Mouse (Mus musculus) frontal cortex, postnatal 25 days (tissue): ENCODE results near the gene Bcl2l1.

Source experiments
- DNase-seq, 2 experiments: peaks; one replicate each; pipeline ENCODE4 v3.0.0; 2022; ENCODE audit warnings: low spot score in 2 of 2

Bcl2l1 gene

DNA sequence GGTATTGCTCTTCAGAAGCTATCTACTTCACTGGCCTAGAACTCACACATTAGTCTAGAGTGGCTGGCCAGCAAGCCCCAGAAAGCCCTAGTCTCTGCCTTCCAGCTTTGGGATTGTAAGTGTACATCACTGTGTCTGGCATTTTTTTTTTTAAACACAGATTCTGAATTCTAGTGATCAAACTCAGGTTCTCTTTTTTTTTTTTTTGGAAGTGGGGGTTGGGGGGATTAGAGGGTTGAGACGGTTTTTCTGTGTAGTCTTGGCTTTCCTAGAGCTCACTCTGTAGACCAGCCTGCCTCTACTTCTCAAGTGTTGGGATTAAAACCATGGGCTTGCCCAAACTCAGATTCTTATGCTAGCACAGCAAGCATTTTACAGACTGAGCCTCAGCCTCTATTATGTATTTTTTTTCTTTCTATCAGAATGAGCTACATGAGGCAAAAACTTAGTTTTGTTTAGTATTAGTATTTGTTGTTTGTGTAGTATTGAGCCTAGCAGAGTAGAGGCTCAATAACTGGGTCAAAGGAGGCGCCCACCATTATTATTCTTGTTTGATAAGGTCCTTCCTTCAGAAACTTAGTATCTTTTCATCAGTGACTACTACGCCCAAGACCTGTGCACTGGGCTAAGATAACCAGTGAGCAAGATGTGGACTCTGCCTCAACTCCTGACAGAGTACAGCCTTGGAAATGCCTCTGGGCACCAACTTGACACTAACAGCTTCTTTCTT is 6.9 kb downstream of the Bcl2l1 start:
- no peak for DNase-seq

DNA sequence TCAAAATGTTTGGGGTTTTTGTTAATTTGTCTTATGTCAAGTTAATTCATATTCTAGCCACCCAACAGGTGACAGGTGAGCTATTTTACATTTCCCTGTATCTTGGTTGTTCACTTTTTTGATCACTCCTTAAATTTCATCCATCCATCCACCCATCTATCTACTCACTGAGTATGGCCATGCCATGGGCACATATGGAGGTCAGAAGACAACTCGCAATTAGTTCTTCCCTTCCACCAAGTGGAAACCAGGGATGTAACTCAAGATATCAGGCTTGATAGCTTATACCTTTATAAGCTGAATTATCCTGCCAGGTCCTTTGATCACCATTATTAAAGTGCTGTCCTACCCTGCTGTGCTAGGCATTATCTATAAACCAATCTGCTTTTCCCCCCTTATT is 7.8 kb downstream of the Bcl2l1 start:
- no peak for DNase-seq

DNA sequence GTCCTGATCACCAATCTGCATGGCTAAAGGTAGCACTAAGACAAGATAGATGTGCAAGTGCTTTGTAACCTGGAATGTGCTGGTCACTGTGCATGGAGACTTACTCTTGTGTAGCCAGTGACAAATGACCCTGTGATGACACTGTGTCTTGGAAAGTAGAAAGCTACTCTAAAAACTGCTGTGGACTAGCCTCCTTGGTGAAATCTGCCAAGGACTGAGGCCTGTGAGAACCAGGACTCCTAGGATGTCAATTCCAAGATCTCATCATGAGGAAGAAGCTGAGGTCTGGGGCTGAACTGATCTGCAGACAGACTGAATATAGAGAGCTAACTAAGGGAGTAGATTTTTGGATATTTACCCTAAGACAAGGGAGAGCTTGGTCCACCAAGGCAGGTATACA is 10.0 kb downstream of the Bcl2l1 start:
- no peak for DNase-seq

DNA sequence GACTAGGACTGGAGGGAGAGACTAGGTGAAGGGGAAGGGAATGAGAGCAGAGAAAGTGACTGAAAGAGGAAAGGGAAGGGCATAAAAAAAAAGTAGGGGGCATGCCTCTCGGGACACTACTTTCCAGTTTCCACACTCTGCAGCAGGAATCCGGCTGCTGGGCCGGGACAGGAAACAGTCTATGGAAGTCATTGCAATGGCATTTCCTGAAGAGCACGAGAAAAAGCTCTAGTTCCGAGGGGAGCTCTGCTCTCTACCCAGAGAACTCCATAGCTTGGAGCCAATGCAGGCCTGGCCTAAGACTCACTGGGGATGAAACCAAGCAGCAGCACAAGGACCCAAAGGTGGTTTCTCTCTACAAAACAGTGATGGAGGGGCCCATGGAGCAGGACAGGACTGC is 10.5 kb downstream of the Bcl2l1 start:
- no peak for DNase-seq

DNA sequence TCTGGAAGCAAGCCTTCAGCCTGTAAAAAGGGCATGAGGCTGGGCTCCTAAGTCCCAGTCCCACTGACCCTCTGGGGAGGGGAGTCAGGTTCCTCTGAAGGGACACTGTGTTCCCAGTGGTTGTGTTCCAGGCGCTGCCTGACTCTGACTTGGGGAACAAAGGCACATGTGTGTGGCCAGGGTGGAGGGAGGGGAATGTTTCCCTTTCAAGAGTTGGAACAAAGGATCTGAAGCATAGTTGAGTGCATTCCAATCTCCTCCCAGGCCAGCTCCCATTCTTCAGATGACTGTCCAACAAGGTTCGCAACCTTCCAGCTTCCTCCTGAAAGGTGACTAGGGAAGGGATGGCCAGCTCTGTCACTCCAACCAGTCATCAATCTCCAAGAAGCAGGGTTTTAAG is 11.2 kb downstream of the Bcl2l1 start:
- no peak for DNase-seq

DNA sequence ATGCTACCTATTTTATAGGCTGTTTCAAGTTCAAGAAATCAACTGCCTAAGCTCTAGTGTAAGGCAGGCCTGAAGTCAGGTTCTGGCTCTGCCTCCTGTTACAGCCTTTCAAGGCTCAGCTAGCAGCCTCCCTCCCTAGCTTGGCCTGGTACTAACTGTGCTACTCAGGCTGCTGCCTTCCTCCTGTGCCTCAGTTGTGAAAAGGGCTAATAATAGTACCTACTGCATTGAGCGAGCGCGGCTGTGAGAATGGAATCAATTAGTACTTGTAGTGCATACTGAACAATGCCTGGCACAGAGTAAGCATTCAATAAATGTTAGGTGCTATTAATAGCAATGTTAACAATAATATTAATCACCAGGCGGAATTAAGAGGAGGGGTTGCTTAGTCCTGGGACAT is 11.6 kb downstream of the Bcl2l1 start:
- DNase-seq = no peak

DNA sequence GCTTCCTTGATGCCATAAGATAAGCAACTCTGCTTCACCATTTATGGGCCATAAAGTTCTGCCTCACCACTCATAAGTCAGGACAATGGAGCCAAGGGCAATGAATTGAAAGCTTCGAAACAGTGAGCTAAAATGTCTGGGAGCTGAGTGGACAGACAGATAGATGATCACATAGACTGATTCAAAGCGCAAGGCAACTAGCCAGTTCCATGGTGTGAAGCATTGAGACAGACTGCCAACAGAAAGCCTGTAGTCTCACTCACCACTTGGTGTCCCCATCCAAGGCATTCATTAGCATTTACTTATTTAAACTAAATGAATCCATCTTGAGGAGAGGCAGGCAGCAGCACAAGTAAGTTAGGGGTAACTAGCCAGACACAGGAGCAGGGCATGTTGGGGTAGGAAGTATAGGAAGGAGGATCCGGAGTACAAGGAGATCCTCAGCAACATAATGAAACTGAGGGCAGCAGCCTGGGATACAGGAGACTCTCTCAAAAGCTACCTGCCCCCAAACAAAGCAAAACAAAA is 12.4 kb downstream of the Bcl2l1 start:
- no peak for DNase-seq

DNA sequence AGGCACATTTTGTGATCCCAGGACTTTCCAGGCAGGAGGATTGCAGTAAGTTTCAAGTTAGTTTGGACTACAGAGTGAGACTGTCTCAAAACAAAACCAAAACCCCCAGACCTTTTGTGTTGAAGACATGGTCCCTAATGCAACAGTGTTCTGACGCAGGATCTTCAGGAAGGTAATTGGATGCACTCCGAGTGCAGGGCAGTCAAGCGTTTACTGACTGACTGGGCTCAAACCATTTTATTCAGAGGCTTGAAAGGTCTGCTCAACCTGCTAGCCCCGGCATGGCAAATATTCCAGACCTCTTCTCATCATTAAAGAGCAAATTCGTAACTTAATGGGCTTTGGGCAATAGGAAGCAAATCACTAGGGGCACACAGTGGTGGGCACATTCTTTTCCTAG is 12.8 kb downstream of the Bcl2l1 start:
- no peak for DNase-seq

DNA sequence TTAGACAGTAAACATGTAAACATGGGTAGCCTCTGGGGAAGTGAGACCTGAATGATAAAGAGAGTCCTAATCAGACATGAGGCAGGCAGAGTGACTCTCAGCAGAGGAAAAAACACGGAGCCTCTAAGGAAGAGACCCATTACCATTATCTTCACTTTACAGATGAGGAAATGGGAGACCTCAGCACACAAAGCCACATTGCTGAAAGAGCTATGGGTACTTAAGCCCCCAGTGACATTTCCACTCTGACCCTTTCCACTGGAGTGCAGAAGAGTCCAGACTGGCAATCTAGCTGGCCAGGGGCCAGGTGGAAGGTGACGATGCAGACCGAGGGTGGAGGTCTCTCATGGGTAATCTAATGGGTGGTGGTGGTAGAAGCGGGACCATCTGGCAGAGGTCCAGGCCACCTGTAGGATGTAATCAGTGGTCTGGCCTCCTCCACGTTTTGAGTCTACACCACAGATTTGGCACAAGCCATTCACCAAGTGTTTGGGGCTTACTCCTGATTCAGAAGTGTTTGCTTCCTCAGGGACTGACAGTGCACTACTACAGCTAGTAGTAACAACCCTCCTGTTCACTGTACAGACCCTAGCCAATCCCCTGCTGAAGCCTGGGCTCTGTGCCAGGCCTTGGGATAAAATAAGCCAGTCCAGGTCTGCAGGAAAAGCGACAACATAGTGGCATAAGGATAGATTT is 13.8 kb downstream of the Bcl2l1 start:
- DNase-seq = no peak

DNA sequence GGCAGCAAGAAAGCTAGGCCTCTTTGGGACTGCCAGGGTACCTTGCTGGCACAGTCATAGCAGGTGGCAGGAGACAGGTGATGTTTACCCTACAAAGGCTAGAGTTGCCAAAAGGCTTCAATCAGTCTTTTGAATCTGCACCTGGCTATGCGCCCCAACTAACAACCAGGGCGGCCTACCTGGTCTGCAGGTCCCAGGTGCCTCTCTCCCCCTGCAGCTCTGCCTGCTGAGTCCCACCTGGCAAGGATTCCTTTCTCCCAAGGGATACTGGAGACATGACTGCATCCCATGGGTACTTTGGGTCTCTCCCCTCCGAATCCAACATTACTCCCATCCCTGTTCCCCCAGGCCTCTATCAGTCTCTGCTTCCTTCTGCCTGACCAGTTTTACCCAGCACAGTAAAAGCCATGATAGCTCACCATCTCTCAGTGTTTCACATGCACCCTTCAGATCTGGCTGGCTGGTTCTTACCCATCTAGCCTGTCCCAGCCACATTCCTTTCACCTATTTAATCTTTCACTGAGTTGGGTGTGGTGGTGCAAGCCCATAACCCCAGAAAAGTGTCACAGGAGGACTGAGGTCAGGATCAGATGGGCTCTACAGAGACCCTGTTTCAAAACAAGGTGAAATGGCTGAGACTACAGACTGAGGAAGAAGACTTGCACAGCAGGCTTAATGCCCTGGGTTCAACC is 14.7 kb downstream of the Bcl2l1 start:
- DNase-seq = no peak

DNA sequence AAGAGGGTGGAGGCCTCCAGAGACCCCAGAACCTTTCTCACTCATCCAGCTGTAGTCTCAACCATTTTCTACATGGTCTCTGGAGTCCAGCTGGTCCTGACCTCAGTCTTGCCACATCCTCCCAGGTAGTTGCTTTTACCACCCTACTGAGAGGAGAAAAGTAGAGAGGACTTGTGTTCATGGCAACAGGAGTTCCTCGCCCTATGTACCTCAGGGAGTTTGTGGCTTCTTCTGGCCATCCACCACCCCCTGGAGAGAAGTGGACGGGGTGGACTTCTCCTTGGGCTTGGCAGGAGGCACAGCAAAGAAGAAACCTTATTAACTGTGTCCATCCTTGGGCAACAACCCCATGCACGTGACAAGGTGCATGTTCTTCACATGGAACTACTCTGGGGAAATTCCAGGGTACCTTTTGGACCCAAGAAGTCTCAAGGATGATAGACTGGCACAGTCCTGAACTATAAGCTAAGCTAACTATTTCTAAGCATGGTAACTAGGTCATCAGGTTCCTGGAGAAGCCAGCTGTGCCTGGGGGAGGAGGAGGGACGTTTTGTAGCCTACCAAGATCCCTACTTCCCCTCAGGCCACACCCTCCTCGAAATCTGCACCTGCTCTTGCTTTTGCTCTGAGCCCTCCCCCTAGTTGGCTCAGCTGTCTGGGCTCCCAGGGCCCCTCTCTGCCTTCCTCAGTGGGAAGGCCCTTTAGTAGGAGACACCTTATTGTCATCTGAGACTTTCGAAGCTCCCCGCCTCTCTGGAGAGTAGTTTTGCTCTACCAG is 15.5 kb downstream of the Bcl2l1 start:
- no peak for DNase-seq

DNA sequence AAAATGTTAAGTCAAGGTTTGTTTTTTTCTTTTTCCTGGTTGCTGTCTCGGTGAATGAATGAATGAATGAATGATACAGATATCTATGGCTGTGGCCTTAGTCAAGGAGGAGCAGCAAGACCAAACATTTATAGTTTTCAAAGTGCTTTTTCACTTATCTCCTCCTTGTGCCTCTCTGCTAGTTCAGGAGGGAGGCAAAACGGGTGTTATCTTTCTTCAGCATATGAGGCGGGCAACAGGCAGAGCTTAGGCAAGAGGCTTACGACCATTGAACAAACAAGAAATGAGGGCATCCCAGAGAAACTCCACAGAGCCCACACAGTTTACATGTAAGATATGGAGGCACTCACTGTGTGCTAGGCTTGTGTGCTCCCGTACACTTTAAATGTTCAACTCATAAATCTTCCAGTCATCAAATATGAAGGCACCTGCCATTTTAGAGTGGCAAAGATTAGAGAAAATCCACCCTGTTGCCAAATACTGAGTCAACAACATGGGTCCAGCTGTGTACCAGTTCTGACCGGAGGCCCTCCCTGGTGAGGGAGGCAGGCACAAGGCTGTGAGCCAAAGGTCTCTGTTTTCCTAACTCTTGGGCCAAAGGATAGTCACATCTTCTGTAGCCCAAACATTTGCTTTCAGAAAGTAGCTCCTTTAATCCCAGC is 17.2 kb downstream of the Bcl2l1 start:
- DNase-seq = no peak

DNA sequence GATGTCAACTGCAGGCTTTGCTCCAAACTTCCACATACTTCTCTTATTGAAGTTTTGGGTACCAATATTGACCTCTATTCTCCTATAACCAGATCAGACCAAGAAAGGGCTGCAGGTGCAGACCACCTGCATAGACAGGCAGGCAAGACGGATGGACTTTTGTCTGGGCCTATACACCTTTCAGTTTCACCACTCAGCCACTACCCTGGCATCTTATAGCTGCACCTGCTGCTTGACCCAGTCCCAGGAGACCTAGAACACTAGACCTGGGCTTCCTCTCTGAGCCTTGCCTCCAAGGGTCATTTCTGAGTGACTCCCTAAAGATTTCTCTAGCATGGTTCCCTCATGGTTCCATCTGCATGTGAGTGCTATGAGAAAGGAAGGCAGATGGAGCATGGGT is 18.3 kb downstream of the Bcl2l1 start:
- no peak for DNase-seq

DNA sequence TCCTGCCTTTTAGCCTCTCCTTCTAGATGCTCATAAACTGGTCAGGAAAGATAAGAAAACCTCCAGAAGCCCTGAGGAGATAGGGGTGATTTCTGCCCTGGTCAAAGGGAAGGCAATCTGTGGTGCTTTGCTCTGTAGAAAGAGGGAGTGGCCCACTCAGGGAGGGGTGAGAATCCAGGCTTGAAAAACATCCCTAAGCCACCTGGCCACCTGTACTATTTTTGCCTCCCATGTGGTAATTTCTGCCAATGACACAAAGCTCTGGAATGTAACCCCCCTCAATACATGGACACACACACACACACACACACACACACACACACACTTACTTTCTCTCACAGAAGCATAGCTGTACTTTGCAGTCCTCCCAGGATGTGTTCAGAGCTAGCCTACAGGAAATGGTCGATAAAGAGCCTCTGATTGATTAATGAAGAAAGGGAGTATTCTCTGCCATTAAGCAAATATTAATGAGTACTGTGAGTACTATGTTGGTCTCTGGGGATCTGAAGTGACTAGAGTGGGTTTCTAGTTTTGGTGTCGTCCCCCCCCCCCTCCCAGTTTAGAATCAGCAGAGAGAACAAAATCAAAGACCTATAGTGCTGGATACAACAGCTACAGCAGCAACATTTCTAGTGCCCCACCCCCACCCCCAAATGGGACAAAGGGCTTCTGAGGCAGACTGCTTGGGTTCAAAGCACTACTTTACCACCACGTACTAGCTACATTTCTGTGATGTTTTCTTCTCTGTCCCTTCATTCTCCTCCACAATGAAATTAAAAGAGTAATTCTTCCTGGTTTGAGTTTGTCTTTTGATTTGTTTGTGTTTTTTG is 20.0 kb downstream of the Bcl2l1 start:
- DNase-seq = no peak

DNA sequence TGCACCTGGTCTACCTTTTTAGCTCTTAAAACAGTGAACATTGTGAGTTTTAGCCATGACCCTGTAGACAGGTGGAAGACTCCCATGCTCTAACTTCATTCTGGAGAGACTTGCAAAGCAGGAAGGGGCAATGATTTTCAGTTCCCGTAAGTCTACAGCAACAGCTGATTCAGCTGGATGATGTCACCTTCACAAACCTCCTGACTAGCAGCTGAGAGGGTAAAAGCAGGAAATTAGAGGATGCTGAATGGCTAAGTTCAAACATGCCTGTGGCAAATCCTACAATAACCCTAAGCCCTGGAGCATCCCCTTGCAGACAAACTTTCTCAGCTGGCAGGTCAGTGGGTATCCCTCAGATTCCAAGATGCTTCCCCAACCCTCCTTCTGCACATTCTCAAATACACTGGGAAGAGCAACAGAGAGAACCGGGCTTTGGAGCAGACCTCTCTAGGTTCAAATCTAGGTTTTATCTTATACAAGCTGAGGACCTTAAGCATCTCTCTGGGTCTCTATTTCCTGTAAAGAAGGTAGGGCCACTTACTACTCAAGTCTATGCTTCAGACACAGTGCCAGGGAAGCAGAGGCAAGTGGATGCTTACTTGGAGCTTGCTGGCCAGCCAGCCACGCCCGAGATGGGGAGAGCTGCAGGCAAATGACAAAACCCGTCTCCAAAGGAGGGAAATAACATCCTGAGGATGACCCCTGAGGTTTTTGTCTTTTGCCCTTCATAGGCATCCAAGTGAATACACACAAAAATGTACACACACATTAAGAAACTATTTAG is 21.2 kb downstream of the Bcl2l1 start:
- no peak for DNase-seq

DNA sequence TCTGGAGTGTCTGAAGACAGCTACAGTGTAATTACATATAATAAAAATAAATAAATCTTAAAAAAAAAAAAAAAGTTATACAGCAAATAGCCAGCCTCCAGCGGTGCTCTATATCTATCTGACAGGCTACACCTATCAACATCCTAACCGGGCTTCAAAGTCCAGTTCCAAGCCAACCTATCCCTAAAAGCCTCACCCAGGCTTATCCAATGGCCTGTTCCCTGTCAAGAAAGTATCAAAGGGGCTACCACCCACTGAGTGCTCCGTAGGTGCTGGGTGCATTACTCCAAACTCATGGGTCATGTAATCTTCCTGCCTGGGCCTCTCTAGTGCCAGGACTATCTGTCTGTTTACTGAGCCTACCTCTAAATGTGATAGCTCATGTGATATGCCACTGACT is 23.4 kb downstream of the Bcl2l1 start:
- no peak for DNase-seq

DNA sequence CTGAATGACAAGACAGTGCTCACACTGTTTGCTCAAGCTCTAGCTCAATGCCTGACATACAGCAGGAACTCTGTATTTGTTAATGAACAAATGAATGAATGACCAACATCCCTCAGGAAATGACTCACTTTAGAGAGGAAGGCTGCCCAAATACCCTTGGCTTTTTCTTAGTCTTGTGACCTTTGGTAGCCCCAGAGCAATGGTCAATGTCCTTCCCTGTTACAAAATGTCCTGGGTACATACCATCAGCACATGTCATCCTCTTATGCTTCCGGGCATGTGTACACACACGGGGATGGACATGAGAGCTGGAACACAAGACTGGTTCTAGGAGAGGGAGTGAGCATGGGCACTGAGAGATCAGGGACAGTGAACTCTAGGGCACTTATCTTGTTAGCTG is 25.5 kb downstream of the Bcl2l1 start:
- no peak for DNase-seq

DNA sequence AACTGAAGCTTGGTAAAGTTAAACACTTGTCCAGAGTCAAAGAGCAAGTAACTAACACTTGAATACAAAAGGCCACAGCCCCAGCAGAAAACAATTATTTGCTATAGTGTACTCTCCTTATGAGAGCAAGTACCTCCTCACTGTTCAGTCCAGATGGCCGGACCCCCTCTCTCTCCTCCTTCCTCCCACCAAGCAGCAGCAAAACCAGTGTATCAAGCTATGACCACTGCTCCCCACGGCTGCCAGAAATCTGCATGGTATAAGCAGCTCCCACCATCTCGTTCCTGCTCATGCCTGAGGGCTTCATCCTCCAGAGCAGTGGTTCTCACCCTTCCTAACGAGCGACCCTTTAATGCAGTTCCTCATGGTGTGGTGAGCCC is 26.4 kb downstream of the Bcl2l1 start:
- no peak for DNase-seq

DNA sequence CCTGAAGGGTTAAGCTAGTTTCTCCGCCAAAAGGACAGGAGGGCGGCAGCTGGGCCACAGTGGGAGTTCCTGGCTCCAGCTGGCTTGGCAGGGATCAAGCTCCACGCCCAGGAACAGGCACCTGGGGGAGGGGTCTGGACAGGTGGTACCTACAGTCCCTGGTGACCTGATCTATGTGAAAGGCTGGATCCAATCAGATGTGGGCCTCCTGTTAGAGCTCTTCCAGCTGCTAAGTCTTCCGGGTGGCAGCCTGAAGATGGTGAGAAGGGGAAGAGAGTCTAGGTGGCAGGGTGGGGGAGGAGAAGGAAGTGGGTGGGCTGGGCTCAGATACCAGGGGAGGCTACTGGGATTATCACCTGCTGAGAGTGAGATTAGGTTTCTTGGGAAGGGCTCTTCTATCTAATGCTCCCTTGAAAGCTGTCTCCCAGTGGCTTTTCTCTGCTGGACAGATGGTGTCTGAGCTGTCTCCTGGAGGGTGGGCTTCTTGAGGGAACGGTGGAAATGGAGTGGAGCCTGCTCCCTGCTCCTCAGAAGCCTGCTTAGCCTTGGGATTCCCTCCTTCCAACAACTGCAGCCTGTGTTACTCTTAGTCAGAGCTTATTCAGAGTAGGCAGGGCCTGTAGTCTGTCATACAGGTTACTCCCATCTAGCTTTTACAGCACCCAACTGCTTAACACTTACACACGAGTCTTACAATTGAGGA is 27.0 kb downstream of the Bcl2l1 start:
- no peak for DNase-seq
